9 mouse cellular contexts compared by ENCODE assay signal in the genomic region with DNA sequence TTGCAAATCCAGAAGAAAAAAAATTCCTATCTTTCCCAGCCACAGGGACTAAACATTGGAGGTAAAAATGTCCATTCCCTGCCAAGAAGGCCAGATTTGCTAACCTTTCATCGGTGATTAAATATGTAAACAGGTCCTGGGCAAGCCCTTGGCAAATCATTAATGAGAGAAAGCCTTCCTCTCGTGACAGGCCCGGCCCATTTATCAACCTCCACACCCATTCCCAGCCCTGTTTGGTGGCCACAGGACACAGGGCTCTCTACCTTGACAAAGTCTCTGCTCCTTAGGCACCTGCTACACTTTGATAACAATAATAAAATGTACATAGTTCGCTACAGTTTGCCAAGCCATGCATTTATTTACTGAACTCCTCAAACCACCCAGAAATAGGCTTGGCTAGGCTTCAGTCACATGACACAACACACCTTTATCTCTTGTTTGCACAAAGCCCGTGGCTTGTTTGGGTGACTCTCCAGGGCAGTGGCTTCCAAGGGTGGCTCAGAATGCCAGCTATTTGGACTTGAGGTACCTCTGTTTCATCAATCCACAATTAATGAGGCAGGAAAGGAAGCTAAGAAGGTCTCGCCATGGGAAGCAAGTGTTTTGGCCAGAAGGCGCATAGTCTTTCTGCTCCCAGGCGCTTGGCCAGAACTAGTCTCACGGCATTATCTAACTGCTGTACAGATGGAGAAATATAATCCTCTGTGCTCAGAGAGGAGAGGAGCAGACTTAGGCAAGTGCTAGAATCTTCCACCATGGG. TPM values are rescaled to one million over a fixed set of nuclear protein-coding genes. Genes with fewer than 3 reads are reported as not detected.
DNase-seq lines count a peak whose midpoint lies in the region; ATAC-seq and TF ChIP-seq lines count a peak whose summit lies in the region.
"Had no signal": no experiment of that assay in that cellular context is flagged by ENCODE, and none has a peak within 500 bp of the region (broad histone marks: within the 10 kb centered on the region; RNA-seq: fewer than 3 reads in every experiment).

No protein-coding gene starts in this region.

- H3K79me2 ChIP-seq in liver, adult 2 months (ENCODE audit: control insufficient read depth, insufficient read depth, low read length) = no peaks in the 10 kb centered on the region

- 0 out of 2 replicates have a peak overlapping the region, but pooled peaks have one; percentile 12 for H3K27ac ChIP-seq in hindbrain, postnatal 0 days
- H3K27ac ChIP-seq in hindbrain, embryonic 11.5 days (ENCODE audit: low read depth, low read length) = no peak overlapping the region
- H3K27ac ChIP-seq in liver, adult 2 months (replicated peaks; ENCODE audit: insufficient read depth, low read depth, low read length) = peak overlapping the region; percentile 77
- peak overlapping the region; percentile 62 for H3K27ac ChIP-seq in stomach, embryonic 14.5 days (ENCODE audit: low read length)

- 0 out of 2 replicates have a peak, but pooled peaks cover 9% of the 10 kb centered on the region for H3K4me1 ChIP-seq in hindbrain, postnatal 0 days (ENCODE audit: insufficient read depth, low read length)
- H3K4me1 ChIP-seq in hindbrain, embryonic 11.5 days (replicated peaks; ENCODE audit: control insufficient read depth, insufficient read depth, low read length) = no peaks in the 10 kb centered on the region
- H3K4me1 ChIP-seq in liver, adult 2 months (ENCODE audit: control insufficient read depth, insufficient read depth, low read length) = peaks cover 15% of the 10 kb centered on the region
- 0 out of 2 replicates have a peak, but pooled peaks cover 4% of the 10 kb centered on the region for H3K4me1 ChIP-seq in stomach, embryonic 14.5 days (ENCODE audit: control insufficient read depth, insufficient read depth, low read length)

- 53% methylated on average over 9 of the region's 9 CpGs for WGBS in hindbrain, postnatal 0 days
- 81% methylated on average over 9 of the region's 9 CpGs for WGBS in hindbrain, embryonic 11.5 days
- WGBS in liver, adult 2 months = 9% methylated on average over 9 of the region's 9 CpGs
- WGBS in stomach, embryonic 14.5 days = 32% methylated on average over 9 of the region's 9 CpGs

- no peak overlapping the region for H3K4me3 ChIP-seq in hindbrain, postnatal 0 days (ENCODE audit: low read length)
- no peak overlapping the region for H3K4me3 ChIP-seq in hindbrain, embryonic 11.5 days (ENCODE audit: low read depth, low read length)
- H3K4me3 ChIP-seq in liver, adult 2 months (ENCODE audit: insufficient read depth, low read depth, low read length) = no peak overlapping the region
- H3K4me3 ChIP-seq in stomach, embryonic 14.5 days (ENCODE audit: low read depth, low read length) = no peak overlapping the region
- H3K4me3 ChIP-seq: myocyte had no signal

- TF ChIP-seq CTCF in hindbrain, postnatal 0 days (IDR thresholded peaks at IDR 0.05; ENCODE audit: low read depth) = no peak
- TF ChIP-seq CTCF in liver, adult 2 months (IDR thresholded peaks at IDR 0.05; ENCODE audit: low read depth, low read length) = no peak

- no peak for ATAC-seq in hindbrain, postnatal 0 days
- ATAC-seq in hindbrain, embryonic 11.5 days (ENCODE audit: low FRiP score) = no peak
- ATAC-seq in erythroid progenitor cell, adult 5-6 weeks (replicated peaks; ENCODE audit: low FRiP score, poor library complexity, severe bottlenecking) = peak; percentile 44; the same call in 1 of the 2 replicates
- ATAC-seq in stomach, embryonic 14.5 days (ENCODE audit: insufficient number of reproducible peaks, insufficient read depth, low FRiP score, low read depth) = peak; percentile 90

- no peaks in the 10 kb centered on the region for H3K9me3 ChIP-seq in hindbrain, postnatal 0 days (ENCODE audit: low read length)
- H3K9me3 ChIP-seq in hindbrain, embryonic 11.5 days (ENCODE audit: control insufficient read depth, low read length) = no peaks in the 10 kb centered on the region
- H3K9me3 ChIP-seq in stomach, embryonic 14.5 days (ENCODE audit: control insufficient read depth, low read depth, low read length) = no peaks in the 10 kb centered on the region

- no peak overlapping the region for H3K4me2 ChIP-seq in hindbrain, postnatal 0 days (ENCODE audit: low read depth, low read length)
- H3K4me2 ChIP-seq in hindbrain, embryonic 11.5 days (replicated peaks; ENCODE audit: low read depth, low read length) = no peak overlapping the region
- H3K4me2 ChIP-seq in stomach, embryonic 14.5 days (replicated peaks; ENCODE audit: low read depth, low read length) = no peak overlapping the region

- no peaks in the 10 kb centered on the region for H3K27me3 ChIP-seq in hindbrain, postnatal 0 days (ENCODE audit: insufficient read depth, low read length)
- no peaks in the 10 kb centered on the region for H3K27me3 ChIP-seq in hindbrain, embryonic 11.5 days (ENCODE audit: control insufficient read depth, insufficient read depth, low read length)
- no peaks in the 10 kb centered on the region for H3K27me3 ChIP-seq in liver, adult 2 months (ENCODE audit: control insufficient read depth, insufficient read depth, low read length)
- no peaks in the 10 kb centered on the region for H3K27me3 ChIP-seq in stomach, embryonic 14.5 days (ENCODE audit: control insufficient read depth, insufficient read depth, low read length)

- no peaks in the 10 kb centered on the region for H3K36me3 ChIP-seq in hindbrain, postnatal 0 days (ENCODE audit: insufficient read depth, low read length)
- no peaks in the 10 kb centered on the region for H3K36me3 ChIP-seq in hindbrain, embryonic 11.5 days (ENCODE audit: control insufficient read depth, insufficient read depth, low read length)
- H3K36me3 ChIP-seq in liver, adult 2 months (ENCODE audit: control insufficient read depth, insufficient read depth, low read length) = no peaks in the 10 kb centered on the region; the same call in 1 of the 2 replicates
- no peaks in the 10 kb centered on the region for H3K36me3 ChIP-seq in stomach, embryonic 14.5 days (ENCODE audit: control insufficient read depth, insufficient read depth, low read length)

- peak; percentile 59 for DNase-seq in hindbrain, postnatal 0 days (ENCODE audit: low spot score)
- DNase-seq in hindbrain, embryonic 11.5 days (ENCODE audit: low spot score) = no peak
- DNase-seq in liver, adult 2 months (ENCODE audit: extremely low read depth, low read depth, low spot score) = peak; percentile 97
- no peak for DNase-seq in spleen, adult 12 weeks (ENCODE audit: low spot score)
- no peak for DNase-seq in adrenal gland, adult (ENCODE audit: inconsistent age in 2 of 2, low spot score in 1 of 2)
- DNase-seq in testis, postnatal 10 days (ENCODE audit: low spot score) = no peak

- H3K9ac ChIP-seq in hindbrain, postnatal 0 days (replicated peaks; ENCODE audit: low read length) = no peak overlapping the region
- no peak overlapping the region for H3K9ac ChIP-seq in hindbrain, embryonic 11.5 days (ENCODE audit: low read depth, low read length)
- no peak overlapping the region for H3K9ac ChIP-seq in liver, adult 2 months (ENCODE audit: low read depth, low read length)
- no peak overlapping the region for H3K9ac ChIP-seq in stomach, embryonic 14.5 days (replicated peaks; ENCODE audit: low read depth, low read length)

- no peak for TF ChIP-seq POLR2A in liver, adult 2 months (IDR thresholded peaks at IDR 0.05; ENCODE audit: extremely low read depth, insufficient read depth, low read length)

RNA-seq across cellular contexts. Expression of gene Rab6b, which starts 21.3 kb away (rescaled TPM):
- 210 and 223 TPM in 2 replicates for total RNA-seq in hindbrain, postnatal 0 days (2014; rRNA removed)
- polyA plus RNA-seq in hindbrain, postnatal 0 days (2015; fragmentation: Nextera tagmentation; extraction: Ambion mirVana) = 139 and 155 TPM in 2 replicates
- 24.1 and 24.2 TPM in 2 replicates for polyA plus RNA-seq in hindbrain, embryonic 11.5 days (2014; fragmentation: Nextera tagmentation; extraction: Ambion mirVana)
- total RNA-seq in erythroid progenitor cell, adult 5-6 weeks (2015; ENCODE audit: low replicate concordance) = 0.36 and 0.42 TPM in 2 replicates
- 0.61 and 0.64 TPM in 2 replicates for total RNA-seq in erythroid progenitor cell, adult 5-6 weeks (2017; ENCODE audit: low replicate concordance)
- 0.37 and 0.74 TPM in 2 replicates for total RNA-seq in liver, adult 2 months (2014; rRNA removed)
- 0.02 and 0.25 TPM in 2 replicates for polyA plus RNA-seq in liver, adult 2 months (2012; rRNA removed)
- 5.4 and 6.1 TPM in 2 replicates for polyA plus RNA-seq in stomach, embryonic 14.5 days (2014; fragmentation: Nextera tagmentation; extraction: Ambion mirVana)

Comparison
In these comparisons a context has a peak if more than half of its experiments do, and no peak if none do; other contexts are left out.
1. DNase-seq: peak in hindbrain, postnatal 0 days (single experiment) and liver, adult 2 months (single experiment); none in hindbrain, embryonic 11.5 days (single experiment), spleen, adult 12 weeks (single experiment), adrenal gland, adult (0 of 2) and testis, postnatal 10 days (single experiment).
2. ATAC-seq: peak in erythroid progenitor cell, adult 5-6 weeks (single experiment) and stomach, embryonic 14.5 days (single experiment); none in hindbrain, postnatal 0 days (single experiment) and hindbrain, embryonic 11.5 days (single experiment).